Mouse (Mus musculus) lung, adult 2 months (tissue): ENCODE results near the gene Ptpn5. TPM values are rescaled to one million over a fixed set of nuclear protein-coding genes. Genes with fewer than 3 reads are reported as not detected.

Source experiments
- DNase-seq: peaks from one replicate; pipeline ENCODE4 v3.0.0; 2022
- H3K4me1 ChIP-seq: fragments of 200-500 bp; 2 replicates; pipeline ENCODE4 v1.6.1; 2011; ENCODE audit warnings: low read length; ENCODE audit not compliant: control insufficient read depth, insufficient read depth
- H3K4me3 ChIP-seq: fragments of 200-500 bp; replicated peaks from 2 replicates; pipeline ENCODE3; 2011; ENCODE audit warnings: low read depth, mild to moderate bottlenecking, control low read depth, low read length; ENCODE audit errors: extremely low read depth
- CTCF ChIP-seq: fragments of 200-500 bp; IDR thresholded peaks from 2 replicates; pipeline ENCODE4 v1.5.1; 2011; ENCODE audit warnings: mild to moderate bottlenecking, low read length, control low read depth; ENCODE audit not compliant: insufficient read depth
- POLR2A ChIP-seq: fragments of 200-500 bp; IDR thresholded peaks from 2 replicates; pipeline ENCODE4 v1.6.1; 2011; ENCODE audit warnings: low read depth, mild to moderate bottlenecking, control low read depth, low read length, borderline replicate concordance; ENCODE audit errors: extremely low read depth
- WGBS: fragments of 180-500 bp; shearing (Covaris S2); methylation state at CpG from one replicate; pipeline ENCODE4 v1.1.7; 2018; 5-methylcytosine and 5-hydroxymethylcytosine counted together
- polyA plus RNA-seq: library from polyadenylated mRNA; depleted of rRNA; stranded (reverse); fragments of >200 nt; gene quantifications from 2 replicates; pipeline ENCODE4 v1.2.3, GENCODE M21; 2012

The Ptpn5 gene
- polyA plus RNA-seq, 1 experiment: 0.90 TPM

DNA sequence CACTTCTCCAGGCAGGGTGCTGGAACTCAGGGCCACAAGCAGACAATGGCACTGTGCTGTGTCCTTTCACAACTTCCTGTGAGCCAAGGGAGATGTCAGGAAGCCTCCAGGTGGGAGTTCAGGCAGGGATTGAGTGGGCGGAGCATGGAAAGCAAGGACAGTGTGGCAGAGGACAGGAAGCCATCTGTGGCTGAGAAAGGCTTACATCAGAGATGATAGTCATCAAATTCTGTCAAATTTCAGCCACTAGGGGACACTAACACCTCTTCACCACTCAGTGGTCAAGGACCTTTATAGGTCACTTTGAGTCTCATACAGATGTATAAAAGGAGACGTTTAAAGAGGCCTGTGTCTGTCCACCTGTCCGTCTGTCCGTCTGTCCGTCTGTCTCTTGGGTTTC, 60.9 kb downstream of the Ptpn5 start:
- TF ChIP-seq POLR2A: no peak
- TF ChIP-seq CTCF: no peak
- H3K4me1 ChIP-seq: no peaks in the 10 kb centered on the region; the same call in 1 of the 2 replicates
- H3K4me3 ChIP-seq: no peak overlapping the region
- WGBS: 71% methylated on average over 5 of the region's 5 CpGs
- DNase-seq: no peak

DNA sequence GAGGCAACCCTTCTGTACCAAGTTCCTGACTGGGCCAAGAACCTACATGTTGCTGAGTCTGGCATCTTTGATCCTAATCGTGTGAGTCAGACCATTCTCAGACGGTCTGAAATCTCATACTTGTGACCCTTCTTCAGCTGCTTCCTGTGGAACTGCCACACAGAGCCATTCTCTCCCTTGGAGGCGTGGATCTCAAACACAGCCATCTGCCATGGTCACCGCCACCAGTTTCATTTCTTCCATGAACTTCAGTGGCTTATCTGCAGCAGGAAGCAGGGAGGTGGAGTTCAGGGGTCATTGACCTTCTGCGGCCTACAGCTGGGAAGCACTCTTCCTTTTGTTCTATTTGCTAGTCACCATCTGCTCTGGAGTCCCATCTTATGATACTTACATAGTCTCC, 65.6 kb downstream of the Ptpn5 start:
- Histone ChIP-seq H3K4me3 (no peak overlapping the region), H3K4me1 (no peaks in the 10 kb centered on the region)
- 57% methylated on average over 5 of the region's 5 CpGs for WGBS
- TF ChIP-seq POLR2A (no peak), CTCF (no peak)
- no peak for DNase-seq

GRCm38 (mm10) chr7:47066942-47067341, 66.5 kb downstream of the Ptpn5 start:
- Histone ChIP-seq H3K4me1 (no peaks in the 10 kb centered on the region), H3K4me3 (no peak overlapping the region)
- no peak for TF ChIP-seq POLR2A
- TF ChIP-seq CTCF: no peak
- DNase-seq: no peak
- WGBS: 76% methylated on average over 3 of the region's 3 CpGs

DNA sequence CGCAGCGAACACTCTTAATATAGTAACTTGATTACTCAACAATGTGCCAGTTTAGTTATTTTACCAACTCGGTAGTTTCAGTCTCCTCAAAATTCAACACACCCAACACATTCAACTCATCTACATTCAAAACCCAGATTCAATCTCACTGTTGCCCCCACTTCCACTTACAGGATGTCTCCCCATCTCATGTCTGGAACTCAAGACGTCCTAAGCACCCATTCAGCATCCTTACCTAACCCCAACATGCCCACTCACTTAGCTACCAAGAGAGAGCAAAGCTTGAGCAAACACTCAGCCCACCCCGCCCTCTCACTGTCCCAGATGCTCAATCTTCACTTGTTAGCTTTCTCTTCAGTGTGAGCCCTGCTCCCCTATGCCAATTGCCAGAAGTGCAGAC, 71.9 kb downstream of the Ptpn5 start:
- H3K4me3 ChIP-seq: no peak overlapping the region
- no peaks in the 10 kb centered on the region for H3K4me1 ChIP-seq
- WGBS: 76% methylated on average over 5 of the region's 5 CpGs
- TF ChIP-seq POLR2A (no peak), CTCF (no peak)
- no peak for DNase-seq

DNA sequence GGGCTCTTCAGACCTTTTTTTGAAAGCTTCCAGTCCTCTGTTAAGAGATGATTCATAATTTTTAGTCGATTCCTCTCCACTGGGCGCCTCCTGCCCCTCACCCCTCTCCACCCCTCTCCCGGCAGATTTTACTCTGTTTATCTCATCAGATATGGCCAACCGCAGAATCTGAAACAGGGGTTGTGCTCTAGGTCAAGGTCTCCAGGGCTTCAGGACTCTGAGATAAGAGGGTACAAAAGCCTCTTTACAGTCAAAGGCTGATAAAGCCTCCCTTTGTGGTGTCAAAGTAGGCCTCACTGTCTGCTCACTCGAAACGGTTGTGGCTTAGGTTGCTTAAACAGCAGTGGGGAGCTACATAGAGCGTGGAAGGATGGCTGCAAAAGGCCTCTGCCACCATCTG, 74.1 kb downstream of the Ptpn5 start:
- no peak overlapping the region for H3K4me3 ChIP-seq
- DNase-seq: no peak
- no peak for TF ChIP-seq POLR2A
- no peak for TF ChIP-seq CTCF
- H3K4me1 ChIP-seq: no peaks in the 10 kb centered on the region
- 61% methylated on average over 7 of the region's 7 CpGs for WGBS

- DNase-seq: no peak
- H3K4me1 ChIP-seq: peaks cover 2% of the 10 kb centered on the region; the same call in 1 of the 2 replicates
- 68% methylated on average over 4 of the region's 4 CpGs for WGBS
- H3K4me3 ChIP-seq: no peak overlapping the region
- TF ChIP-seq POLR2A (no peak), CTCF (no peak)
Observed at GRCm38 (mm10) chr7:47056273-47056672, 77.2 kb downstream of the Ptpn5 start.

DNA sequence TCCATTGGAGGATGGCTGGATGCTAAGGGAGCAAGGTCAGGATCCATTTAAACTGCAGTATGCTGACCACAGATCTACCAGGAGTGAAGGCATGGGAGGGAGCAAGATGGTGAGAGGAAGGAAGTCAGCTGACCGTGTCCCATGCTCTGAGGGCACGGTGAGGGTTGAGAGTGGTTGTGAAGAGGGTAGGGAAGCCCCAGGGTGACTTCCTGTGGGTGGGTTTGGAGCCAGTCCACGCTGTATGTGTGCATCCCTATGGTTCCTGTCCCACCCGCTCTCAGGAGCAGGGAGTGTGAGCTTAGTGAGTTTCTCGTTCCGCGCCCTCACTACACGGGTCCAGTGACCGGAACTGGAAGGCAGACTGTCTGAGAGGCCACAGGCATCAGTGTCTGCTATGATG, 77.7 kb downstream of the Ptpn5 start:
- TF ChIP-seq POLR2A: no peak
- no peak for TF ChIP-seq CTCF
- 48% methylated on average over 9 of the region's 9 CpGs for WGBS
- no peak for DNase-seq
- no peak overlapping the region for H3K4me3 ChIP-seq
- peaks cover 5% of the 10 kb centered on the region; the same call in 1 of the 2 replicates for H3K4me1 ChIP-seq

DNA sequence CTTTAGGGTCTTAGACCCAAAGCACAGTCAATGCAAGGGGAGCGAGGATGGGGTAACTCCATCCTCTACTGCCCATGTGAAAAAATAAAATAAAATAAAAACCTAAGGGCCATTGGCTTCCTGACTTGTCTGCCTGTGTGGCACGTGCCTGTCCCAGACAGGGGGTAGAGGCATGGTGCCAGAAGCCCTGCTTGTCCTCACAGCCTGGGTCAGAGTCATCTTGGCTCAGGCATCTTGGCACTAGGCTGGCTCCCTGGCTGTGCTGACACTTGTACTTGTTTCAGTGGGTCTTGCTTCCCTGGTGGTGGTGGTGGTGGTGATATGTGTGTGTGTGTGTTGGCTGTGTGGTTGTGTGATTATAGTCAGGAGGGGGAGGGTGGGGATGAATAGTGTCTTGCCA, 78.8 kb downstream of the Ptpn5 start:
- TF ChIP-seq POLR2A: no peak
- TF ChIP-seq CTCF: no peak
- 67% methylated on average over 2 of the region's 2 CpGs for WGBS
- no peak overlapping the region for H3K4me3 ChIP-seq
- peaks cover 5% of the 10 kb centered on the region; the same call in 1 of the 2 replicates for H3K4me1 ChIP-seq
- DNase-seq: no peak

- no peak for TF ChIP-seq CTCF
- TF ChIP-seq POLR2A: no peak
- Histone ChIP-seq H3K4me3 (no peak overlapping the region), H3K4me1 (peaks cover 5% of the 10 kb centered on the region; the same call in 1 of the 2 replicates)
- DNase-seq: no peak
- WGBS: 83% methylated on average over 15 of the region's 15 CpGs
Observed at GRCm38 (mm10) chr7:47053287-47053686, 80.2 kb downstream of the Ptpn5 start.

- H3K4me1 ChIP-seq: peaks cover 5% of the 10 kb centered on the region; the same call in 1 of the 2 replicates
- DNase-seq: no peak
- WGBS: 11% methylated on average over 3 of the region's 3 CpGs
- TF ChIP-seq POLR2A: no peak
- no peak for TF ChIP-seq CTCF
- H3K4me3 ChIP-seq: no peak overlapping the region
Observed at GRCm38 (mm10) chr7:47052276-47052675, 81.2 kb downstream of the Ptpn5 start.
